ENCODE assay signal across 32 mouse cellular contexts in the genomic region with DNA sequence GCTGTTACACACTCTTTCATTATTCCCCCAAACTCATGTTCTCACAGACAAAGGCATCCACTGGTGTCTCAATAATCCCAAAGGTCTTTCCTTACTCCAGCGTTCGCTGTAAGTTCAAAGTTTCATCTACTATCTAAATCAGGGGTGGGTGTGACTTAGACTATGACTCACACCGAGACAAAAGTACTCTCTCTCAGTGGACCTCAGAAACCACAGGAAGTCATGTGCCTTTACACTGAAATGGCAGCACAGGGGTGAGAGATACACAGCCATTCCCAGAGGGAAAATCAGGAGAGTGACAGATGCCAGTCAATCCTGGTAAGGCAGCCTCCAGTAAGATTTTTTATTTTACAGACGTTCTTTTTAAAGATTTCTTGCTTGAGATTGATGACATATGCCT. TPM values are rescaled to one million over a fixed set of nuclear protein-coding genes. Genes with fewer than 3 reads are reported as not detected.
A peak's percentile ranks its signal among the peaks of the same experiment; 100 is the strongest.
DNase-seq lines count a peak whose midpoint lies in the region; ATAC-seq lines count a peak whose summit lies in the region.
"Had no signal": no experiment of that assay in that cellular context is flagged by ENCODE, and none has a peak within 500 bp of the region (broad histone marks: within the 10 kb centered on the region; RNA-seq: fewer than 3 reads in every experiment).

No protein-coding gene starts in this region.

- H3K4me1 ChIP-seq in forebrain, embryonic 15.5 days: no peaks in the 10 kb centered on the region
- H3K4me1 ChIP-seq: heart, embryonic 12.5 days; hindbrain, embryonic 13.5 days; liver, embryonic 13.5 days; midbrain, embryonic 10.5 days; neural tube, embryonic 13.5 days; stomach, embryonic 15.5 days had no signal

- no peaks in the 10 kb centered on the region for H3K36me3 ChIP-seq in forebrain, embryonic 15.5 days
- H3K36me3 ChIP-seq: heart, embryonic 12.5 days; hindbrain, embryonic 13.5 days; liver, embryonic 13.5 days; midbrain, embryonic 10.5 days; neural tube, embryonic 13.5 days had no signal

- no peak overlapping the region for H3K4me2 ChIP-seq in forebrain, embryonic 15.5 days (replicated peaks)
- H3K4me2 ChIP-seq: heart, embryonic 12.5 days; hindbrain, embryonic 13.5 days; liver, embryonic 13.5 days; lung, embryonic 14.5 days; neural tube, embryonic 13.5 days; stomach, embryonic 15.5 days had no signal

- WGBS in large intestine, adult 2 months: 32% methylated on average over 4 of the region's 4 CpGs
- 86% methylated on average over 4 of the region's 4 CpGs for WGBS in forebrain, embryonic 15.5 days

- H3K27ac ChIP-seq in forebrain, embryonic 15.5 days (replicated peaks): no peak overlapping the region
- H3K27ac ChIP-seq: heart, adult 2 months; hindbrain, embryonic 13.5 days; liver, embryonic 13.5 days; midbrain, embryonic 10.5 days; neural tube, embryonic 13.5 days; stomach, embryonic 15.5 days had no signal

- H3K9me3 ChIP-seq in forebrain, embryonic 15.5 days: no peaks in the 10 kb centered on the region
- H3K9me3 ChIP-seq: liver, embryonic 13.5 days; neural tube, embryonic 13.5 days; stomach, embryonic 15.5 days had no signal

- no peak overlapping the region for H3K9ac ChIP-seq in forebrain, embryonic 15.5 days (replicated peaks)
- H3K9ac ChIP-seq: heart, embryonic 12.5 days; hindbrain, embryonic 13.5 days; liver, embryonic 13.5 days; lung, embryonic 14.5 days; neural tube, embryonic 13.5 days; stomach, embryonic 15.5 days had no signal

- DNase-seq in CD4-positive, CD25-positive, alpha-beta regulatory T cell, adult 2 months (ENCODE audit: low read depth, low spot score): peak; percentile 12
- peak; percentile 38 for DNase-seq in large intestine, adult 2 months (ENCODE audit: low read depth, low spot score)
- DNase-seq in thymus, adult 18-20 months: no peak
- DNase-seq in cerebellum, adult 18-20 months: no peak
- no peak for DNase-seq in right cerebral cortex, postnatal 14 days
- DNase-seq: adrenal gland, postnatal 14 days; cerebellum, adult 11 months; cerebellum, postnatal 10 days; gastrocnemius, postnatal 36 days; heart, adult 2 months; heart, postnatal 4 days; kidney, adult 2 months; kidney, postnatal 36 days; layer of hippocampus, postnatal 36 days; left cerebral cortex, postnatal 4 days; liver, embryonic 13.5 days; lung, embryonic 14.5 days; lung, postnatal 14 days; thymus, postnatal 36 days had no signal

- H3K27me3 ChIP-seq in forebrain, embryonic 15.5 days: peaks cover 3% of the 10 kb centered on the region; the same call in 1 of the 2 replicates

- ATAC-seq in CD4-positive, CD25-positive, alpha-beta regulatory T cell, adult 4 months: no peak
- ATAC-seq in common myeloid progenitor, adult 5-6 weeks (replicated peaks; ENCODE audit: low read depth, poor library complexity, severe bottlenecking): 0 out of 2 replicates have a peak, but pooled peaks have one; percentile 18
- ATAC-seq in forebrain, embryonic 15.5 days (replicated peaks): no peak
- ATAC-seq: forebrain, embryonic 14.5 days; midbrain, embryonic 16.5 days had no signal

- H3K4me3 ChIP-seq in forebrain, embryonic 15.5 days: no peak overlapping the region
- H3K4me3 ChIP-seq: heart, adult 2 months; heart, embryonic 12.5 days; hindbrain, embryonic 13.5 days; liver, embryonic 13.5 days; midbrain, embryonic 10.5 days; neural tube, embryonic 13.5 days; stomach, embryonic 15.5 days had no signal

RNA-seq across cellular contexts. Expression of gene Ifnlr1, which starts 6.8 kb away (rescaled TPM):
- not detected for polyA plus RNA-seq in CD4-positive, CD25-positive, alpha-beta regulatory T cell, adult 4 months (2017; shearing (Covaris generic))
- 0.29 TPM in 1 of 2 replicates, not detected in the other for total RNA-seq in common myeloid progenitor, adult 5-6 weeks (2017)
- 6.8 and 10.9 TPM in 2 replicates for polyA plus RNA-seq in large intestine, adult 2 months (2012; rRNA removed)
- 0.23 and 0.24 TPM in 2 replicates for polyA plus RNA-seq in forebrain, embryonic 15.5 days (2015; fragmentation: Nextera tagmentation; extraction: Ambion mirVana)

RNA-seq across cellular contexts. Expression of gene Il22ra1, which starts 35.1 kb away (rescaled TPM):
- not detected for polyA plus RNA-seq in CD4-positive, CD25-positive, alpha-beta regulatory T cell, adult 4 months (2017; shearing (Covaris generic))
- total RNA-seq in common myeloid progenitor, adult 5-6 weeks (2017): not detected in 2 replicates
- 32.7 and 106 TPM in 2 replicates for polyA plus RNA-seq in large intestine, adult 2 months (2012; rRNA removed)
- polyA plus RNA-seq in forebrain, embryonic 15.5 days (2015; fragmentation: Nextera tagmentation; extraction: Ambion mirVana): not detected in 2 replicates
- total RNA-seq: gastrocnemius, adult 18-20 months; gastrocnemius, postnatal 36 days; layer of hippocampus, postnatal 36 days had no signal
- polyA plus RNA-seq: embryonic facial prominence, embryonic 11.5 days; forebrain, embryonic 14.5 days; heart, embryonic 12.5 days; heart, postnatal 0 days; hindbrain, embryonic 13.5 days; lung, embryonic 14.5 days; midbrain, embryonic 10.5 days; midbrain, embryonic 16.5 days; neural tube, embryonic 13.5 days had no signal

Comparison
In these comparisons a context has a peak if more than half of its experiments do, and no peak if none do; other contexts are left out.
1. DNase-seq: peak in CD4-positive, CD25-positive, alpha-beta regulatory T cell, adult 2 months (single experiment) and large intestine, adult 2 months (single experiment); none in thymus, adult 18-20 months (0 of 2), cerebellum, adult 18-20 months (0 of 2) and right cerebral cortex, postnatal 14 days (single experiment).
2. RNA of gene Il22ra1, which starts 35.1 kb away (polyA plus RNA-seq): 32.7 to 106 TPM in large intestine, adult 2 months; not detected in forebrain, embryonic 15.5 days and not detected in CD4-positive, CD25-positive, alpha-beta regulatory T cell, adult 4 months; every median in the first group is over 10 times any median in the second.